Mouse (Mus musculus) adrenal gland (tissue): Measurements from ENCODE around the gene Gm21887.
"Not testable (repeated sequence)": the region's sequence is repeated elsewhere in the genome, so short reads cannot be mapped to it uniquely, and the experiment has no call there.

ENCODE experiments used
- intact Hi-C: fragments of 180-260 bp; cut with DNase I; formaldehyde crosslinking; loops from one replicate; pipeline ENCODE4 v1.15.1; 2025
- long read RNA-seq, 2 experiments: library from polyadenylated mRNA; unstranded; transcript quantifications; one replicate each; pipeline ENCODE4 v2.0.0; 2020; ENCODE audit warnings: borderline replicate concordance in 1 of 2; ENCODE audit not compliant: insufficient replicate concordance in 1 of 2

The Gm21887 gene
- long read RNA-seq, experiment 1, partial matches to known transcripts, result 3 of 20 reads
- long read RNA-seq, experiment 1, other reads (novel, unspliced or antisense), result 17 of 20 reads
- long read RNA-seq, experiment 2, partial matches to known transcripts, result 3 of 7 reads
- long read RNA-seq, experiment 2, other reads (novel, unspliced or antisense), result 4 of 7 reads

DNA sequence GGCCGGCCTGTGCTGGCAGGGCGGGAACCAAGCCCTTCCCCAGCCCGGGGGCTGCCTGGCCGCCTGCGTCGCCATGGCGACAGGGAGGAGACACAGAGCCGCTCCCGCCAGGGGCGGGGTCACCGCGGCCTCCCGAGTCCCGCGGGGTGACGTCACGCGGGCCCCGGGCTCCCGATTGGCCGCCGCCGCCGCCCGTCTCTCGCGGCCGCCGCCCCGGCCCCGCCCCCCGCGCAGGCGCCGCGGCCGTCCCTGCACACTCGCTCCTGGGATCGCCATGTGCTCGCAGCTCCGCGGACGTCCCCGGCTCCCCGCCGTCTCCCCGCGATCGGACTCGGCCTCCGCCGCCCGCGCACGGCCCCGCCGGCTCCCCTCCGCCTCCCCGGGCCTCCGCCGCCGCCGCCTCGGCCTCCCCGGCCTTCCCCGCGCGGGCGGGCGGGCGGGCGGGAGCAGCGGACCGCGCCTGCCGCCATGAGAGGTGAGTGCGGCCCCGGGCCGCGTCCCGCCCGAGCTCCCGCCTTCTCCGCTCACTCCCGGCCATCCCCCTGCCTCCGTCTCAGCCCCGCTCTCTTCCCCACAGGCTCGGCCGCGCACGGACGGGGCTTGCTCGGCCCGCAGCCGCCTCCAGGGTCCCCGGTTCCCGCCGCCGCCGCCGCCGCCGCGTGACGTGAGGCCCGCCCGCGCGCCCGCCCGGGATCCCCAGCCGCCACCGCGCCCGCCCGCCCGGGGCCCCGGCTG is at the start of gene Gm21887:
Gene Gm21887 (plus strand): TSS at position 644 of the 735 bp plus-strand sequence.
- intact Hi-C loops, result not testable (repeated sequence)

DNA sequence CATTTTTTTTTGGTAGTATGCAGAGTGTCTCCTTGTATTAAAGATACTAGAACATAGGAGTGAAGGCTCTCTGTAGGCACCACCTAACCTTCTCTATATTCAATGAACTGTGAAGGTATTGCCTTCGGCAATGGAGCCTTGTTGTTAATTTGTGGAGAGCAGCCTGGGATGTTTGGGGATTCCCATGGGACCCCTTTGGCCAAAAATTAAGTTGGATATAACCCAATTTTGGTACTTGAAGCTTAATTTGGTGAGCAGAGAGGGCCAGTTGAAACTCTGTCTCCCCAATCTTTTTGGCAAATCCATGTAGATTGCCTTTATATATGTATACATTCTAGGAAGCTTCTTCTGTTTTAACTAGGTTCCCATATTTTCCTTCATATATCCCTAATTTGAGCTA is 40.1 kb upstream of the Gm21887 start:
- intact Hi-C loops, result no loop called here

GRCm38 (mm10) chrX:169969765-169970164 is 39.7 kb upstream of the Gm21887 start:
- intact Hi-C loops, result not testable (repeated sequence)

- intact Hi-C loops, result not testable (repeated sequence)
Observed at GRCm38 (mm10) chrX:169970546-169970945, 38.9 kb upstream of the Gm21887 start.

DNA sequence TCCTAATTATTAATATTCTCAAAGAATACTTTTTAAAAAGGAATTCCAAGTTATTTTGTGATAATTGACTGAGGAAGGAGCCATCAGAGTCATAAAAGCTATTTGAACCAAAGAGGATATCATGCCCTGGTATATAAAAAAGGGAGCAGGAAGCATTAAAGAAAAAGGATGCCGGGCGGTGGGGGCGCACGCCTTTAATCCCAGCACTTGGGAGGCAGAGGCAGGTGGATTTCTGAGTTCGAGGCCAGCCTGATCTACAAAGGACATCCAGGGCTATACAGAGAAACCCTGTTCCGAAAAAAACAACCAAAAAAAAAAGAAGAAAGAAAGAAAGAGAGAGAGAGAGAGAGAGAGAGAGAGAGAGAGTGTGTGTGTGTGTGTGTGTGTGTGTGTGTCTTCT is 37.9 kb upstream of the Gm21887 start:
- intact Hi-C loops, result not testable (repeated sequence)

- intact Hi-C loops, result not testable (repeated sequence)
Observed at GRCm38 (mm10) chrX:169972131-169972530, 37.3 kb upstream of the Gm21887 start.

GRCm38 (mm10) chrX:169972791-169973494 is 36.5 kb upstream of the Gm21887 start:
- intact Hi-C loops, result not testable (repeated sequence)

DNA sequence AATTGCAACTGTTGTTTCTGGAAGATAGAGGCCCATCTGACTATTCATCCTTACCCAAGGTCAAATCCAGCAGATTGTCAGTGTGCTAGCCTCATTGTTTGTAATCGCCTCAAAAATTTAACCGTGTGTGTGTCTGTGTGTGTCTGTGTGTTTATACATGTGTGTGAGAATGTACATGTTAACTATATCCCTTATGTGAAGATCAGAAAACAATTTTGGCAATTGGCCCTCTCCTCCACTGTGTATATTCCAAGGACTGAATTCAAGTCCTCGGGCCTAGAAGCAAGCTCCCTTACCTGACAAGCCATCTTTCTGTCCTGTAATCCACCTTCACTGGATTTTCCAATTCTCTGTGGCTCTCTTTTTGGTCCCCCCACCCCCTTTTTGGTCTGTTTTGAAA is 35.7 kb upstream of the Gm21887 start:
- intact Hi-C loops, result not testable (repeated sequence)

DNA sequence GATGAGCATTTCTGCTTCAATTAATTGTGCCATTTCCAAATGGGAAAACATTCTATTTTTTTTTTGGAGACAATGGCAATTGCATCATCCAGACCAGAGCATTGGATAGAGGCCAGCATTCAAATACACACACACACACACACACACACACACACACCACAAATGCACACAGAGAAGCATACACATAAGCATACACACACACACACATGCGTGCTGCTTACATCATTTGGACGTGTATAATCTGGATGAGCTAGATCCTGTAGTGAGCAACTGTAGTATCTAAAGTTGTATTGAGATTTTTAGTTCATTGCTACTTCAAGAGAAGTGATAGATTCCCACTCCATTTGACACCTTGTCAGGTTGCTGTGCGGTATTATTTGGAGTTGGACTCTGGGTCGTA is 35.0 kb upstream of the Gm21887 start:
- intact Hi-C loops, result not testable (repeated sequence)

DNA sequence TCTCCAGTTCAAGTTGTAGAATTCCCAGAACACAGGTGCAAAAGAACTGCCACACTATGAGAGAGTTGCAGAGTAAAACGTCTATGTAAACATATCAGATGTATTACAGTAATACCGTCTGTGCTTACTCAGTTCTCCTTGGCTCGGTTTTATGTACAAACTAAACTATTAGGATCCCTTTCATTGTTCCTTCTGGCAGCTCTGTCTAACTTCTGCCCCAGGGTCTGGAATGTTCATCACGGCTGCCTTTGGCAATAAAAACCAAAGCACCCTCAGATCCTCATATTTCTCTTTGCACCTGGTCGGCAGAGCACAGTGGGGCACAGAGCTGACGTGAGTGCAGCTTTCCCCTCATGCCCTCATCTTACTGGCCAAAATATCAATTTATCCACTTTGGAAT is 34.5 kb upstream of the Gm21887 start:
- intact Hi-C loops, result not testable (repeated sequence)

- intact Hi-C loops, result loop anchor here (2.0 kb wide), 1 partner anchor 35 kb away; no protein-coding TSS in a partner anchor
Observed at GRCm38 (mm10) chrX:169975681-169976131, 33.8 kb upstream of the Gm21887 start.

DNA sequence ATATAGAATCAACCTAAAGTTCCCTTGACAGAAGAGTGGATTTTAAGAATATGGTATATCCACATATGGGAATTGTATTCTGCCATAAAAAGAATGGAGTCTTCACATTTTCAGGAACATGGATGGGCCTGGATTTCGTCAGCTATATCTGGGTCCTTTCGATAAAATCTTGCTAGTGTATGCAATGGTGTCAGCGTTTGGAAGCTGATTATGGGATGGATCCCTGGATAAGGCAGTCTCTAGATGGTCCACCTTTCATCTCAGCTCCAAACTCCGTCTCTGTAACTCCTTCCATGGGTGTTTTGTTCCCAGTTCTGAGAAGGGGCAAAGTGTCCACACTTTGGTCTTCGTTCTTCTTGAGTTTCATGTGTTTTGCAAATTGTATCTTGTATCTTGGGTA is 33.1 kb upstream of the Gm21887 start:
- intact Hi-C loops, result loop anchor here (2.0 kb wide), 1 partner anchor 34 kb away; no protein-coding TSS in a partner anchor

- intact Hi-C loops, result loop anchor here (2.0 kb wide), 1 partner anchor 33 kb away; no protein-coding TSS in a partner anchor
Observed at GRCm38 (mm10) chrX:169977856-169978435, 31.5 kb upstream of the Gm21887 start.

GRCm38 (mm10) chrX:169978436-169979381 is 30.8 kb upstream of the Gm21887 start:
- intact Hi-C loops, result not testable (repeated sequence)

GRCm38 (mm10) chrX:169979461-169980202 is 29.8 kb upstream of the Gm21887 start:
- intact Hi-C loops, result not testable (repeated sequence)

- intact Hi-C loops, result not testable (repeated sequence)
Observed at GRCm38 (mm10) chrX:169980203-169980556, 29.3 kb upstream of the Gm21887 start.

DNA sequence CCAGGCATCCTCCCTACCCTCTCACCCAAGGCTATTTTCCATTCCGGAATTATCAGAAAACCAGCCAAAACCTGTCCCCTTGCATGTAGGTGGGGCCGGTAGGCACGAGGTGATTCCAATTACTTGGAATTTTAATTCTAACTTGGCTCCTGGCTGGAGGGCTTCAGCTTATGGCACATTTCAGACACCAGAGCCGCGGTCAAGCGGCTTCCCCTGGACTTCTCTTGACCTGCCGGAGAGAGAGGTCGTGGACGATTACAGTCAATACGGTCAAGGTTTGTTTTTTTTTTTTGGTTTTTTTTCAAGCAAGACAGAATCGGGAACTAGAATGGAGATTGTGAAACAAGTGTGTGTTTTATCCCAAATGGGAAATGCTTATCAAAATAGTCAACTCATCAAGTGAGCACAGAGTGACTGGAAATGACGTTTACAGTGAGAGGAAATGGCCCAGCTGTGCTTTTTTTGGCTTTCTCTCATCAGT is 28.6 kb upstream of the Gm21887 start:
- intact Hi-C loops, result no loop called here

- intact Hi-C loops, result not testable (repeated sequence)
Observed at GRCm38 (mm10) chrX:169981761-169982181, 27.7 kb upstream of the Gm21887 start.

DNA sequence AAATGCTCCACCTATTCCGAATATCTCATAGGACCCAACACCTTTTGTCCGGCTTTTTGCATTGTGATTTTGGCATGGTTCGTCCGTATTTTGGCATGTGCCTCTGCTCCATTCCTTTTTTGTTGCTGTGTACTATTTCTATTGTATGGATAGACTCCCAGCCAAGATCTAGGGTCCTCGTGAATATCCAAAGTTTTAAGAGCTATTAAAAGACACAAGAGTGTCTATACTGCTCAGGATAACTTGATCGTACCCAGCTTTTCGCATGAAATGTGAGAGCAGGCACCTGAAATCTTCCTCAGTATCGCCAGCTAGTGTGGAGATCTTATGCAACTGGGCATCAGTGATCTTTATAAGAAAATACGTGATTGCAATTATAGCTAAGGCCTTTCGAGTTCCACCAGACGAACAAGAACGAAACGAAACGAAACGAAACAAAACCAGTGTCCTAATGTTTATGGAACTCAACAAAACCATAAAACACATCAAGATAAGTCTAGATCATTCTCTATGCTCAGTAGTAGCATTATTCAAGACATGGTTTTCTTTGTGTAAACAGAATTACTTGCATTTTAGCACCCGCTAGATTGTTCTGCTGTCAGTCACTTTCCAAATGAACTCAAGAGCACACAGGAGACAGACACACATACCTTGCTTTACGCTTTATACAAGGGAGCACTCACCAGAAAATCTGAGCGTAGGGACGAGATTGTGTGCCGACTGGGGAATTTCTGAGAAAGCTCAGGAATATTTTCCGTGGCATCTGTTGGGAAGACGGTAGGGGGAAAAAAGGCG is 26.7 kb upstream of the Gm21887 start:
- intact Hi-C loops, result not testable (repeated sequence)
